29 mouse cellular contexts compared by ENCODE assay signal in genomic region chr7:145155666-145156065, GRCm38 (mm10). TPM values are rescaled to one million over a fixed set of nuclear protein-coding genes. Genes with fewer than 3 reads are reported as not detected.
DNase-seq lines count a peak whose midpoint lies in the region; ATAC-seq and TF ChIP-seq lines count a peak whose summit lies in the region.
"Had no signal": no experiment of that assay in that cellular context is flagged by ENCODE, and none has a peak within 500 bp of the region (broad histone marks: within the 10 kb centered on the region; RNA-seq: fewer than 3 reads in every experiment).

No protein-coding gene starts in this region.

- no peak overlapping the region for H3K4me3 ChIP-seq in forebrain, embryonic 10.5 days
- no peak overlapping the region for H3K4me3 ChIP-seq in forebrain, postnatal 0 days (ENCODE audit: low read depth, low read length)
- H3K4me3 ChIP-seq: forebrain, embryonic 15.5 days; heart, adult 2 months; heart, embryonic 12.5 days; limb, embryonic 13.5 days; lung, embryonic 15.5 days; neural tube, embryonic 12.5 days had no signal

- H3K9ac ChIP-seq in forebrain, postnatal 0 days: no peak overlapping the region
- H3K9ac ChIP-seq: forebrain, embryonic 15.5 days; heart, embryonic 12.5 days; limb, embryonic 13.5 days; lung, embryonic 15.5 days; neural tube, embryonic 12.5 days had no signal

- no peak overlapping the region for H3K4me2 ChIP-seq in forebrain, postnatal 0 days (ENCODE audit: low read depth)
- H3K4me2 ChIP-seq: forebrain, embryonic 15.5 days; heart, embryonic 12.5 days; limb, embryonic 13.5 days; liver, embryonic 11.5 days; lung, embryonic 15.5 days; midbrain, embryonic 11.5 days; neural tube, embryonic 12.5 days had no signal

- peaks cover 10% of the 10 kb centered on the region; the same call in 1 of the 2 replicates for H3K27me3 ChIP-seq in forebrain, embryonic 10.5 days (ENCODE audit: poor library complexity, severe bottlenecking)
- H3K27me3 ChIP-seq in forebrain, postnatal 0 days (ENCODE audit: insufficient read depth, low read length): no peaks in the 10 kb centered on the region
- H3K27me3 ChIP-seq: forebrain, embryonic 15.5 days; heart, embryonic 12.5 days; limb, embryonic 13.5 days; lung, embryonic 15.5 days had no signal

- no peaks in the 10 kb centered on the region for H3K36me3 ChIP-seq in forebrain, embryonic 10.5 days (replicated peaks)
- no peaks in the 10 kb centered on the region for H3K36me3 ChIP-seq in forebrain, postnatal 0 days (ENCODE audit: insufficient read depth)
- H3K36me3 ChIP-seq: forebrain, embryonic 15.5 days; G1E; heart, embryonic 12.5 days; limb, embryonic 13.5 days; lung, embryonic 15.5 days; neural tube, embryonic 12.5 days had no signal

- 0 out of 2 replicates have a peak overlapping the region, but pooled peaks have one; percentile 16 for H3K27ac ChIP-seq in forebrain, embryonic 10.5 days
- H3K27ac ChIP-seq in forebrain, postnatal 0 days (ENCODE audit: low read depth, low read length): no peak overlapping the region
- H3K27ac ChIP-seq: forebrain, embryonic 15.5 days; heart, adult 2 months; limb, embryonic 13.5 days; lung, embryonic 15.5 days; neural tube, embryonic 12.5 days had no signal

- WGBS in forebrain, embryonic 10.5 days: 86% methylated on average over 4 of the region's 4 CpGs
- 83% methylated on average over 4 of the region's 4 CpGs for WGBS in forebrain, postnatal 0 days

- TF ChIP-seq CTCF in forebrain, postnatal 0 days (IDR thresholded peaks at IDR 0.05; ENCODE audit: low read depth): no peak

- peaks cover 23% of the 10 kb centered on the region for H3K4me1 ChIP-seq in forebrain, embryonic 10.5 days
- no peaks in the 10 kb centered on the region for H3K4me1 ChIP-seq in forebrain, postnatal 0 days (ENCODE audit: insufficient read depth)

- no peaks in the 10 kb centered on the region for H3K9me3 ChIP-seq in forebrain, embryonic 10.5 days
- no peaks in the 10 kb centered on the region for H3K9me3 ChIP-seq in forebrain, postnatal 0 days (ENCODE audit: low read length)
- H3K9me3 ChIP-seq: forebrain, embryonic 15.5 days; G1E; heart, embryonic 12.5 days; limb, embryonic 13.5 days; lung, embryonic 15.5 days; neural tube, embryonic 12.5 days had no signal

- DNase-seq in forebrain, embryonic 10.5 days (ENCODE audit: extremely low spot score, low spot score): no peak
- DNase-seq in forebrain, postnatal 0 days: no peak
- DNase-seq in layer of hippocampus, adult 11-12 months (ENCODE audit: low spot score): peak; percentile 12
- no peak for DNase-seq in layer of hippocampus, postnatal 10 days (ENCODE audit: low spot score in 2 of 2)
- DNase-seq in layer of hippocampus, postnatal 36 days: peak; percentile 23 to 30
- no peak for DNase-seq in ovary, postnatal 14 days (ENCODE audit: low spot score)
- no peak for DNase-seq in urinary bladder, postnatal 10 days (ENCODE audit: low spot score)
- DNase-seq: adrenal gland, adult 8-10 months; cerebellum, adult 8-10 months; cerebellum, postnatal 25 days; heart, adult 2 months; kidney, adult 18-20 months; kidney, postnatal 10 days; thymus, postnatal 4 days had no signal

- ATAC-seq in forebrain, postnatal 0 days: no peak
- ATAC-seq: forebrain, embryonic 15.5 days; hindbrain, embryonic 16.5 days; midbrain, embryonic 16.5 days had no signal

RNA-seq across cellular contexts. Expression of gene 1810010D01Rik, which starts 52.3 kb away (rescaled TPM):
- 0.16 and 0.31 TPM in 2 replicates for polyA plus RNA-seq in forebrain, embryonic 10.5 days (2016; fragmentation: Nextera tagmentation; extraction: Ambion mirVana)
- total RNA-seq in forebrain, postnatal 0 days (2014; rRNA removed): 0.31 and 1.00 TPM in 2 replicates
- 0.25 TPM in 1 of 2 replicates, not detected in the other for polyA plus RNA-seq in forebrain, postnatal 0 days (2015; fragmentation: Nextera tagmentation; extraction: Ambion mirVana)
- total RNA-seq in layer of hippocampus, postnatal 10 days (2021): under 1 TPM; 0.56 to 0.98 TPM
- total RNA-seq in layer of hippocampus, postnatal 36 days (2021): 1 to 10 TPM; 1.3 to 1.7 TPM
- total RNA-seq: G1E; gastrocnemius, adult 8-10 months; heart, adult 2 months; hematopoietic stem cell, adult 5-6 weeks; left cerebral cortex, postnatal 14 days; megakaryocyte progenitor cell, adult 5-6 weeks had no signal
- polyA plus RNA-seq: G1E; heart, postnatal 0 days; hindbrain, embryonic 16.5 days had no signal

Comparison
In these comparisons a context has a peak if more than half of its experiments do, and no peak if none do; other contexts are left out.
1. DNase-seq: peak in layer of hippocampus, adult 11-12 months (single experiment) and layer of hippocampus, postnatal 36 days (2 of 2); none in forebrain, embryonic 10.5 days (single experiment), forebrain, postnatal 0 days (single experiment), layer of hippocampus, postnatal 10 days (0 of 2), ovary, postnatal 14 days (single experiment) and urinary bladder, postnatal 10 days (single experiment).